Mouse (Mus musculus) heart, postnatal 25 days (tissue): ENCODE data around the gene Gdpd5. TPM values are rescaled to one million over a fixed set of nuclear protein-coding genes. Genes with fewer than 3 reads are reported as not detected.

Experiments
- DNase-seq: peaks from one replicate; pipeline ENCODE4 v3.0.0; 2022; ENCODE audit warnings: low spot score
- intact Hi-C: fragments of 180-260 bp; cut with DNase I; formaldehyde crosslinking; loops from one replicate; pipeline ENCODE4 v1.15.1; 2025
- total RNA-seq, 2 experiments: library from RNA; stranded (reverse); gene quantifications; 2 replicates each; pipeline ENCODE4 v1.2.3; 2021

Gene Gdpd5
- total RNA-seq, 2 experiments from 2014 or later = 20.1 to 24.1 TPM

DNA sequence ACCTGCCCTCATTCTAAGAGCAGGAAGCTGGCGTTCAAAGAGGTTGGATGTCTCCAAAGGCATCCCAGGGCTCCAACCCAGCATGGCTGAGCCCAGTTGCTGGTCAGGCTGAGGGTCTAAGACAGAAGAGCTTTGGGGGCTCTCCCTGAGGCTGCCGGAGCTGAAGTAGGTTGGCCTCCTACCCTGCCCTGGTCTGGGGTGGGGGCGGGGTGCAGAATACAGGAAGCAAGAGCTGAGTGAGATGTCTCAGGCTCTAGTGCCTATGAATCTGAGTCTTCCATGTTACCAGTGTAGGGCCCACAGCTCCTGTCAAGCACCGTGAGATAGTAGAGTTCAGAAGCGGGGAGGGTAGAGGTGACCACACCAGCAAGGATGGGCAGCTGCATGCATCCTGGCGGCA lies 51.6 kb downstream of the Gdpd5 start:
- intact Hi-C loops = no loop called here
- no peak for DNase-seq

- DNase-seq = no peak
- intact Hi-C loops = no loop called here
Observed at GRCm38 (mm10) chr7:99434672-99435250, 53.5 kb downstream of the Gdpd5 start.

DNA sequence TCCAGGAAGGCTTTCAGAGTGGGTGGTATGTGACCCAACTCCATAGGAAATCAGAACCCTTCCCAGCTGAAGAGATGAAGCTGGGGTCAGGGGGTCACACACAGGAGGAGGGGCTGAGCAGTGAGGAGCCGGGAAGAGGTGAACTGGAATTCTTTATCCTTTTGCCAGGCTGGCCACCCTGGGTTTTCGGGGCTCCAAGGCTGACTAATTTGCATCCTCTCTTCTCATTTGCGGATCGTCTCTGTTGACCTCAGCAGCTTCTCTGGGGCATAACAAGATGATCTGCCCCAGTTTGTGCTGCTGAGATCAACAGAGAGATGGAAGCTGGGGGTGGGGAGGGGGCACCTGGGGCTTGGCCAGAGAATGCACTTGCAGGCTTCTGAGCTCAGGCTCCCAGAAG lies 55.3 kb downstream of the Gdpd5 start:
- intact Hi-C loops = no loop called here
- DNase-seq = no peak

GRCm38 (mm10) chr7:99438881-99439280 lies 57.7 kb downstream of the Gdpd5 start:
- intact Hi-C loops = loop anchor here (2.0 kb wide), 1 partner anchor 20 kb away; no protein-coding TSS in a partner anchor

GRCm38 (mm10) chr7:99441534-99442072 lies 60.4 kb downstream of the Gdpd5 start:
- intact Hi-C loops = no loop called here
- DNase-seq = peak; percentile 65

More at GRCm38 (mm10) chr7:99438881-99439280, 57.7 kb downstream of the Gdpd5 start:
- DNase-seq = no peak

DNA sequence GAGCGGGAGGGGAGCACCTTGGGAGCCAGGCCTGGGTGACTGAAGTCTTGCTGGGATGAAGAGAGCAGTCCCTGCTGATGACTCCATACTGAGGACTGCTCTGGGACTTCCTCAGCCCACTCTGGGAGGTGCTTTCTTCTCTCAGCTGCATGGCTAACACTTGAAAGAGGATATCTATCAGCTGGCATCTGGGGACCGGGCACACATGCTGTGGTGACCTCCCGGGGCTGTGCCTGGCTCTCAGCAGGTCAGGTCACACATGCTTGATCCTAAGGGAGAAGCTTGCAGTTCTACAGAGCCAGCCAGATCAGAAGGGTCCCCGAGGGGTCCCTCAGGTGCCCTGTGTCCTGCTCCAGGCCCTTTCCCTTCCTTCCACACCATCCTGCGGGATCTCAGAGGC lies 62.0 kb downstream of the Gdpd5 start:
- intact Hi-C loops = no loop called here
- no peak for DNase-seq

DNA sequence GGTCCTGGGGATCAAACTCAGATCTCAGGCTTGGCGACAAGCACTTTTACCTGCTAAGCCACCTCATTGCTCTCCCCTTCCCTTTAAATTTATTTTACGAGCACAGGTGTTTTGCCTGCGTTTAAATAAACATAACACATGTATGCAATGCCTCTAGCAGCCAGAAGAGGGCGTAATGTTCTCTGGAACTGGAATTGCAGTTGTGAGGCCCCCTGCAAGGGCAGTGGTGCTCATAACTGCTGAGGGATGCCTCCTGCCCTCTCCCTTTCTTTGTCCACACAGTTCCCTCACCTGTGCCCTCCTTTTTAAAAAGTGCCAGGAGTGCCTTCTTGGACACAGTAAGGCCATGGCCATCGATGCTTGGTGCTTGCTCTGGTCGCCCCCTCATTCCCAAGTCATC lies 62.8 kb downstream of the Gdpd5 start:
- DNase-seq = no peak

DNA sequence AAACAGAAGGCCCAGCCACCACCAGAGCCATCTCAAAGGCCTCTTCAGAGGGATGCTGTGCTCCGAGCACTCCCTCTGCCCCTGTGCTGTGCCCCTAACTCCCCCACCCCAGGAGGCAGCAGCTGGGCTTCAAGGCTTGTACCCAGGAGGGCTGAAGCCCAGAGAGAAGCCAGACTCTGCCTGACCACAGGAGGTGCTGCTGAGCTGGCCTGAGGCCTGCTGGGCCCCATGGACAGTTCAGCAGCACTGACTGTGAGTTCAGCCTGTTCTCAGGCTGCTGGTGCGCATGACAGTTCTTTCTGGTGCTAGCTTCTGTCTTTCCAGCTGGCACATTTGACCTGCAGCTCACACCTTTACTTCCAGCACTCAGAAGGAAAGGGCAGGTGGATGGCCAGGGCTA lies 64.6 kb downstream of the Gdpd5 start:
- intact Hi-C loops = no loop called here
- DNase-seq = no peak

More for the DNA sequence above, 62.8 kb downstream of the Gdpd5 start:
- intact Hi-C loops = no loop called here

DNA sequence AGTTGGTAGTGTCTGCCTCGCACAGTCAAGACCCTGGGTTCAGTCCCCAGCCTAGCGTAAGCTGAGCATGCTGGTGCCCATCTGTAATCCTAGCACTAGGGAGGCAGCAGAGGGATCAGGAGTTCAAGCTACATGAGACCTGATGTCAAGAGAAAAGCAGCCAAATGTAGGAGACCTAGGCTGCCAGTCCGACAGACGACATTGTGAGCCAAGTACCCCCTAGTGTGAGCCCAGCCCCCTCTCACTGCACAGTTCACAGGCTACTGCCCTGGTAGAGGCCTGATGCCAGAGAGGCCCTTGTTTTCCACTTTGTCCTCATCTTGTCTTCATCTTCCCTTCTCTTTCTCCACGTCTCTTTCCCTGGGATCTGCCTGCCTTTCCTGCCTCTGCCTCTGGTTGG lies 66.1 kb downstream of the Gdpd5 start:
- intact Hi-C loops = no loop called here

DNA sequence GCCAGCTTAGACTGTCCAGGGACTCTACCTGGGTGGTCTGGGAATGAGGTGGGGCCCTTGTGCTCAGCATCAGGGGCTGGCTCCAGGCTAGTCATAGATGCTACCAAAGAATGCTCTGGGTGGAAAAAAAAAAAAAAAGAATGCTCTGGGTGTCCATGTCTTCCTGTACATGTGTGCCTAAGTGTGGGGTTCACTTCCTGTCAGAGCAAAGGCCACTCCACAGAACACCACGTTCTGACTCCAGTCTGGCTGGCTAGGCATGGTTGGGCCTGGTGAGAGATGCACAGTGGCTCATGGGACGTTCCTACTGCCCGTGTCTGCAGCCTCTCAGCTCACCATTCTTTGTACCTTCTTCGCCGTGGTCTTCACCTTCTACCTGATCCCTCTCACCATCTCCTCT lies 67.4 kb downstream of the Gdpd5 start:
- DNase-seq = no peak
- intact Hi-C loops = no loop called here

More for the DNA sequence above, 66.1 kb downstream of the Gdpd5 start:
- no peak for DNase-seq

- DNase-seq = no peak
- intact Hi-C loops = no loop called here
Observed at GRCm38 (mm10) chr7:99449063-99449462, 67.8 kb downstream of the Gdpd5 start.

GRCm38 (mm10) chr7:99449751-99450150 lies 68.5 kb downstream of the Gdpd5 start:
- intact Hi-C loops = loop anchor here (1.0 to 2.0 kb wide), 2 partner anchors 74 to 117 kb away; no protein-coding TSS in a partner anchor
- DNase-seq = no peak

- intact Hi-C loops = loop anchor here (1.0 to 2.0 kb wide), 2 partner anchors 75 to 118 kb away; no protein-coding TSS in a partner anchor
- DNase-seq = peak; percentile 23
Observed at GRCm38 (mm10) chr7:99450703-99451102, 69.5 kb downstream of the Gdpd5 start.

DNA sequence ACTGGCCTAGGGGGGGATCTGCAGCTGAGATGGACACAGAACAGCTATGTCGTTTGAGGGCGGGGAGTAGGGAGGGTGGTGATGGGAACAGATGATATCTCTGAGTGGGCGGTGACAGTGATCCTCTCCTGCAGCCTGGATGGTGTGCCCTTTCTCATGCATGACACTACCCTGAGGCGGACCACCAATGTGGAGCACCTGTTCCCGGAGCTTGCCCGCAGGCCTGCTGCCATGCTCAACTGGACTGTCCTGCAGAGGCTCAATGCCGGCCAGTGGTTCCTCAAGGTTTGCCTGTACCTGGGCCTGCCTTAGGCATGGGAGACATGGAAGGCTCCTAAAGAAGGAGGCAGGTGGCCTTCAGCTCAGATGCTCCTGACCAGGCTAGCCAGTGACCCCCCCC lies 71.6 kb downstream of the Gdpd5 start:
- intact Hi-C loops = no loop called here
- no peak for DNase-seq

- intact Hi-C loops = no loop called here
- DNase-seq = no peak
Observed at GRCm38 (mm10) chr7:99454044-99454443, 72.8 kb downstream of the Gdpd5 start.

GRCm38 (mm10) chr7:99458849-99459248 lies 77.6 kb downstream of the Gdpd5 start:
- no peak for DNase-seq
- intact Hi-C loops = no loop called here

DNA sequence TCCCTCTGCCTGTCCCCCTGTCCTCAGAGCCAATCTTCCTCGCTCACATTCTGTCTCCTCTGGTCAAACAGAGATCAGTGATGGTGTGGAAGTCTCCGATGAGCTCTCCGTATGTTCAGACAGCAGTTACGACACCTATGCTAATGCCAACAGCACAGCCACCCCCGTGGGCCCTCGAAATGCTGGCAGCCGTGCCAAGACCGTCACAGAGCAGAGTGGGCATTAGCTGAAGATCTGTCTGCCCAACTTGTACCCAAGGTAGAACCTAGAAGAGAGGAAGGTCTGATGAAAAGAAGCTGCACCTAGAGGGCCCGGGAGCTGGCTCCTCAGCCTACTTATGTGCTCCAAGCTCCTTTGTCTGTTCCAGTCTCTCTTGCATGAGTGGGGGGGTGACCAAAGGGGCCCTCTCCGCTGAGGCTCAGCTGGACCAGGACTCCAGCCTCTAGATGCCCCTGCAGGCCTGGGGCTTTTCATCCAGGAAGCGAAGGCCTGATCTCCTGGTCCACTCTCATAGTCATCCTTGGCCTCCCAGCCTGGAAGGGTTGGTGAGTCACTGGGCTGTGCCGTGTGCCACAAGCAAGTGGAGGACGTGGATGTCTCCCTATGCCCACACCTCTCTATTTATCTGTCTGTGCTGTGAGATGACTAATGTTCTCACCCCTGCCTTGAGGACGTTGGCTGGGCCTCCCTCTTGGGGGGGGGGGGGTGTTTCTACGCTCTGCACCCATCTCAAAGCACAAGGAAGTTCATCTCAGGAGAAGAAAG lies 78.9 kb downstream of the Gdpd5 start:
- no peak for DNase-seq
- intact Hi-C loops = no loop called here

GRCm38 (mm10) chr7:99463120-99463519 lies 81.9 kb downstream of the Gdpd5 start:
- no peak for DNase-seq
- intact Hi-C loops = no loop called here

DNA sequence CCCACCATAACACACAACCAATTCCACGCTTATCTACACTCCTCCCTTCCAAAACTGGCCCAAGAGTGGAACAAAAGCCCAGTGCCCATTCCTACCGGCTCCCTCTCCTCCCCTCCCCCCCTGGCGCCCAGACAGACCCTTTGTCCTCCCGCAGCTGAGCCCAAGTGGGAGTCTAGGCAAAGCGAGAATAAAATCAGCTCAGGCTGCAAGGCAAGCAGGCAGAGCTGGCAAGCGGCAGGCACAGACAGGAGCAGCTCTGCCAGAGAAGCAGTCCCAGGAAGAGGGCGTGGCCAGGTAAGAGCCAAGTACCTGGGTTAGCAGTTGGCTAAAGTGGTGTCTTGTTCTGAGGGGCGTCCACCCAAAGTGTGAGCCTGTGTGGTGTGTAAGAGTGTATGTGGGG lies 84.6 kb downstream of the Gdpd5 start, which contains the start of gene Klhl35:
Klhl35 (plus strand) TSS at position 194 of the 400 bp plus-strand sequence.
- intact Hi-C loops = no loop called here

GRCm38 (mm10) chr7:99467916-99468282 lies 86.7 kb downstream of the Gdpd5 start:
- intact Hi-C loops = no loop called here
- no peak for DNase-seq

More for the DNA sequence above, 84.6 kb downstream of the Gdpd5 start, which contains the start of gene Klhl35:
- no peak for DNase-seq
